Mouse (Mus musculus) heart, embryonic 11.5 days (tissue): Measurements from ENCODE around the gene Emc9. TPM values are rescaled to one million over a fixed set of nuclear protein-coding genes. Genes with fewer than 3 reads are reported as not detected.
A peak's percentile ranks its signal among the peaks of the same experiment; 100 is the strongest.

Experiments
- ATAC-seq: fragments of 200-750 bp; cut with Nextera tagmentation; replicated peaks from 2 replicates; pipeline ENCODE4 v1.8.0; 2017; ENCODE audit warnings: moderate library complexity; ENCODE audit not compliant: insufficient number of reproducible peaks, low FRiP score, low TSS enrichment
- H3K27ac ChIP-seq: fragments of 300-500 bp; sonication (generic); 2 replicates; pipeline ENCODE4 v1.5.1; 2014; ENCODE audit warnings: mild to moderate bottlenecking, low read depth, low read length
- H3K27me3 ChIP-seq: fragments of 300-500 bp; sonication (generic); 2 replicates; pipeline ENCODE4 v1.6.1; 2014; ENCODE audit warnings: mild to moderate bottlenecking, low read length, mixed read lengths; ENCODE audit not compliant: control insufficient read depth, insufficient read depth
- H3K36me3 ChIP-seq: fragments of 300-500 bp; sonication (generic); 2 replicates; pipeline ENCODE4 v1.6.1; 2014; ENCODE audit warnings: mild to moderate bottlenecking, low read length, moderate library complexity, mixed read lengths; ENCODE audit not compliant: control insufficient read depth, insufficient read depth
- H3K4me1 ChIP-seq: fragments of 300-500 bp; sonication (generic); 2 replicates; pipeline ENCODE4 v1.6.1; 2014; ENCODE audit warnings: low read length; ENCODE audit not compliant: control insufficient read depth, insufficient read depth
- H3K4me2 ChIP-seq: fragments of 300-500 bp; sonication (generic); 2 replicates; pipeline ENCODE4 v1.6.1; 2014; ENCODE audit warnings: mild to moderate bottlenecking, moderate library complexity
- H3K4me3 ChIP-seq: fragments of 300-500 bp; sonication (generic); 2 replicates; pipeline ENCODE4 v1.5.1; 2014; ENCODE audit warnings: low read depth, low read length
- H3K9ac ChIP-seq: fragments of 300-500 bp; sonication (generic); 2 replicates; pipeline ENCODE4 v1.6.1; 2014; ENCODE audit warnings: mild to moderate bottlenecking, low read depth, low read length, moderate library complexity
- H3K9me3 ChIP-seq: fragments of 300-500 bp; sonication (generic); replicated peaks from 2 replicates; pipeline ENCODE4 v1.6.1; 2016; ENCODE audit warnings: low read length; ENCODE audit not compliant: control insufficient read depth
- WGBS: fragments of 180-500 bp; shearing (Covaris S2); extraction: QIAGEN DNeasy Blood & Tissue Kit; methylation state at CpG from one replicate; pipeline ENCODE4 v1.1.7; 2014; ENCODE audit not compliant: insufficient replicate concordance; 5-methylcytosine and 5-hydroxymethylcytosine counted together
- polyA plus RNA-seq: library from polyadenylated mRNA; unstranded; fragments of >200 nt; fragmentation: Nextera tagmentation; extraction: Ambion mirVana; gene quantifications from 2 replicates; pipeline ENCODE4 v1.2.1, GENCODE M21; 2014

Emc9 gene
- polyA plus RNA-seq = 18.7 and 20.0 TPM in 2 replicates

DNA sequence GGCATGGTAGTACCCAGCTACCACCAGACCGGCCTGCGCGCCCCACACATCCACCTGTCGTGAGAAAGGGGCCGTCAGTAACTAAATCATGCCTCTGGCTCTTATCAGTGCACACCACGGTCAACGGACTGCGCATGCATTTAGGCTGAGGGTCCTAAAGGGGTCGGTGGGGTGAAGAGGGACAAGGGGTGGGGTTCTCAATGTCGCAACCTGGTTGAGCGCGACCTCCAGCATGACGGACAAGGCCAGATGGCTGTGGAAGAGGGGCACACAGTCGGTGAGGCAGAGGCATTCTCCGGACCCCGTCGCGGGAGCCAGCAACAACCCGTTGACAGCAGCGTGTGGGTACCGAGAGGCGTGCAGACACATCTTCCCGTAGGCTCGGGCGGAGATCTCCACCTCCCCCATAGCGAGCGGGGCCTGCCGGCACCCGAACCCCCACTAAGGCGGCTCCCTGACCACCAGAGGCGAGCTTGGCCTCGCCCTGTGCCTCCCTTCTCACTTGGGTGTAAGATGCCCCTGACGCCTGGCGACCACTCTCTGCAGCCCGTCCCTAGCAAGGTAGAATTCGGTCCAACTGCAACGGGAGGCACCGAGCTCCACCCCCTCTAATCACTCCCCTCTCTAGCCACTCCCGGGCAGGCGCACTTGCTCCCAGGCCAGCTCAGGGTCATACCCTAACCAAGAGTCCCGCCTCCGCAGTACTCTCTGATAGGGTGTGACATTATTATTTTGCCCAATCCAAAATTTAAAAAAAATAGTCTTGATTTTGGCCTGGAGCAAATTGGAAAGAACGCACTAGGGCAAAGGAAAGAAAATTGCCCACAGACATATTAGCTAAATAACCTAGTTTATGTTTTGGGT lies at the start of gene Emc9:
Gene Emc9, minus strand, starts transcription at position 601 of the 864 bp plus-strand sequence.
- Histone ChIP-seq H3K27me3 (no peaks in the 10 kb centered on the region), H3K9me3 (no peaks in the 10 kb centered on the region), H3K9ac (peak within 1 kb of the TSS; percentile 74), H3K4me3 (peak within 1 kb of the TSS; percentile 51), H3K36me3 (peaks cover 9% of the 10 kb centered on the region; the same call in 1 of the 2 replicates), H3K27ac (peak within 1 kb of the TSS; percentile 64), H3K4me1 (peaks cover 12% of the 10 kb centered on the region), H3K4me2 (peak within 1 kb of the TSS; percentile 75)
- WGBS = 3% methylated on average over 43 of the region's 43 CpGs
- ATAC-seq = peak; percentile 86

DNA sequence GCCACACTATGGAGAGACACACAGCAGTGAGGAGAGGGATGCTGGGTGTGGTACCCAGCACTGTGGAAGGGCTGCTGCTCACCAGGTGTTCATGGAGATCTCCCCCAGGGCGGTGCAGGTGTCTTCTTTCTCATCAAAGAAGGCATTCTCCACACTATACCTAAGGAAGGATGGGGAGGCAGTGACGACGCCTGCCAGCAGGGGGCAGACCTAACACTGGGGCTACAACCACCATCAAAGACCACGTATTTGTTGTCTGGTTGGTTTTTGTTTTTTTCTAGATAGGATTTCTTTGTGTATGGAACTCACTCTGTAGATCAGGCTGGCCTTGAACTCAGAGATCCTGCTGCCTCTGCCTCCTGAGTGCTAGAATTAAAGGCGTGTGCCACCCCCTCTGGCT lies 44.2 kb upstream of the Emc9 start:
- H3K4me1 ChIP-seq = 0 out of 2 replicates have a peak, but pooled peaks cover 4% of the 10 kb centered on the region
- no peak for ATAC-seq
- no peak overlapping the region for H3K4me2 ChIP-seq
- H3K27me3 ChIP-seq = no peaks in the 10 kb centered on the region
- no peak overlapping the region for H3K9ac ChIP-seq
- H3K27ac ChIP-seq = no peak overlapping the region
- H3K4me3 ChIP-seq = no peak overlapping the region
- H3K36me3 ChIP-seq = peaks cover 58% of the 10 kb centered on the region
- H3K9me3 ChIP-seq = no peaks in the 10 kb centered on the region
- 52% methylated on average over 5 of the region's 5 CpGs for WGBS

DNA sequence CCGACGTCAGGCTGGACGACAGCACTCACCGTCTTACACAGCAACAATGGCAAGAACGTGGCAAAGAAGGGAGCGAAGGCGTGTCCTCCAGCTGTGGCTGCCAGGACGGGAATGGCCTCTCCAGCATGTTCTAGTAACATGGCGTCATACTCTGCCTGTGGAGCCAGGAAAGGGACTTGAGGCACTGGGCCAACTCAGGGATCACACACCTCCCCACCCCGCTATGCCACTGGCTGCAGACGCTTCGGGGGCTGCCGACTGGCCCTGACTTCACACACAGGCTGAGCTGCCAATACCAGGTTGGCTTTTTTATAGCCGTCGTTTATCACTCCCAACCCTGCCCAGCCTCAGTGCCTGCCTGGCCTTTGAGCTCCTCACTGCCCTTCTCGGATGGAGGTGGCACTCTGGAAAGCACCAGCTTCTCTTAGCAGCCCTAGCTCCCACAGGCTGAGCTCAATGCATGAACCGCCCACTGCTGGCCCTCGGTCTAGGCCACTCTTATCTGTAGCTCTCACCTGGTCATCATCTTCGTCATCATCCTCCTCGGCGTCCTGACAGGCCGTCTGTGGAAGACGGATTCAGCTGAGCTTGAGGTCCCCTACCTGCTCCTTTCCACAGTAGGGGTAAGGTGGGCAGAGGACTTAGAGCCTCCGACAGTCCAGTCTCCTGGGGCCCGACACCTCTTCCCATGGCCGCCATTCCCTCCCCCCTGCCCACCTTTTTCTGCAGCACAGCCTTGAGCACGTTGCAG lies 43.1 kb upstream of the Emc9 start:
- H3K36me3 ChIP-seq = peaks cover 51% of the 10 kb centered on the region
- H3K4me2 ChIP-seq = no peak overlapping the region
- 0 out of 2 replicates have a peak, but pooled peaks cover 4% of the 10 kb centered on the region for H3K4me1 ChIP-seq
- ATAC-seq = no peak
- H3K27ac ChIP-seq = no peak overlapping the region
- no peaks in the 10 kb centered on the region for H3K27me3 ChIP-seq
- H3K9me3 ChIP-seq = no peaks in the 10 kb centered on the region
- no peak overlapping the region for H3K9ac ChIP-seq
- no peak overlapping the region for H3K4me3 ChIP-seq
- 90% methylated on average over 27 of the region's 27 CpGs for WGBS

DNA sequence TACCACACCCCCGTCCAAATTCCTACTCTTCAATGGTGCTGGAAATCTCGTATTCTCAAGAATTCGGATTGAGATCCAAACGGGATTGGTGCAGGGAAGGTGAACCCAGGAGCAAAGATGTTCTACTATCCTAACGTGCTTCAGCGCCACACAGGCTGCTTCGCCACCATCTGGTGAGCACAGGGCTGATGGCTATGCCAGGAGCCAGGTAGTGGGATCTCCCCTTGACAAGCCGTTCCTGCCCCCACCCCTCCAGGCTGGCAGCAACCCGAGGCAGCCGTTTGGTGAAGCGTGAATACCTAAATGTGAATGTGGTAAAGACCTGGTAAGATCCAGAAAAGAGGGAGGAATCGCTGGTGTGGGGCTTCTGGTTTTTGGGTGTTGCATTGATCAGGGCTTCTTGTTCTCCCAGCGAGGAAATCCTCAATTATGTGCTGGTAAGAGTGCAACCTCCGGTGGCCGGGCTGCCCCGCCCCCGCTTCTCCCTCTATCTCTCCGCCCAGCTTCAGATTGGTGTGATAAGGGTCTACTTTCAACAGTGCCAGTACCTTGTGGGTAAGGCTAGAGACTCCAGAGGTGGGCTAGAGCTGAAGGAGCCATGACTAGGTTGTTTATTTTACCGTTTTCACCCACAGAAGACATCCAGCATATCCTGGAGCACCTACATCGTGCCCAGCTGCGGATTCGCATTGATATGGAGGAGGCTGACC lies 33.5 kb upstream of the Emc9 start:
- Histone ChIP-seq H3K4me3 (peak overlapping the region; percentile 35), H3K4me1 (peaks cover 14% of the 10 kb centered on the region; the same call in 1 of the 2 replicates), H3K27me3 (no peaks in the 10 kb centered on the region), H3K27ac (no peak overlapping the region), H3K36me3 (no peaks in the 10 kb centered on the region), H3K4me2 (peak overlapping the region; percentile 57), H3K9ac (peak overlapping the region; percentile 56; the same call in 1 of the 2 replicates), H3K9me3 (no peaks in the 10 kb centered on the region)
- 33% methylated on average over 22 of the region's 22 CpGs for WGBS
- ATAC-seq = no peak

DNA sequence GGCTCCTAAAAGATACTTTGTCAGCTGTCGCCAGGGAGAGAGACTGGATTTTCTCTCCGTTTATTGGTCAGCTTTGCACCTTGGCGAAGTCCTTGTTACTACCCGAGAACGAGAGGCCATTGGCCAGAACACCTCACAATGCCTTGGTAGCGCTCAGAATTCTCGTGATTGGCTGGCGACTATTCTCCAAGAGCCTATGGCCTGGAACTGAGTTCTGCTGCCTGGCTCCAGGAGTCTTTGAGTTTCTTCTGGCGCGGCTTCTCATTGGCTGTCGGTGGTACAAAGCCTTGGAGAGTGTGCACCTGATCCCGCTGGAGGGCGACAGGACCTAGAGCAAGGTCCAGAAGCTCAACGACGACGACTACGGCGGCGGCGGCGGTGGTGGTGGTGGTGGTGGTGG lies 32.7 kb upstream of the Emc9 start, which contains the start of gene Rec8:
Gene Rec8, plus strand, starts transcription at position 216 of the 400 bp plus-strand sequence.
- 9% methylated on average over 21 of the region's 21 CpGs for WGBS
- no peak within 1 kb of the TSS for H3K27ac ChIP-seq
- H3K4me1 ChIP-seq = peaks cover 14% of the 10 kb centered on the region; the same call in 1 of the 2 replicates
- no peaks in the 10 kb centered on the region for H3K27me3 ChIP-seq
- no peaks in the 10 kb centered on the region for H3K36me3 ChIP-seq
- H3K4me2 ChIP-seq = peak within 1 kb of the TSS; percentile 57
- H3K4me3 ChIP-seq = peak within 1 kb of the TSS; percentile 35
- ATAC-seq = peak; percentile 71
- H3K9me3 ChIP-seq = no peaks in the 10 kb centered on the region
- H3K9ac ChIP-seq = peak within 1 kb of the TSS; percentile 56; the same call in 1 of the 2 replicates

DNA sequence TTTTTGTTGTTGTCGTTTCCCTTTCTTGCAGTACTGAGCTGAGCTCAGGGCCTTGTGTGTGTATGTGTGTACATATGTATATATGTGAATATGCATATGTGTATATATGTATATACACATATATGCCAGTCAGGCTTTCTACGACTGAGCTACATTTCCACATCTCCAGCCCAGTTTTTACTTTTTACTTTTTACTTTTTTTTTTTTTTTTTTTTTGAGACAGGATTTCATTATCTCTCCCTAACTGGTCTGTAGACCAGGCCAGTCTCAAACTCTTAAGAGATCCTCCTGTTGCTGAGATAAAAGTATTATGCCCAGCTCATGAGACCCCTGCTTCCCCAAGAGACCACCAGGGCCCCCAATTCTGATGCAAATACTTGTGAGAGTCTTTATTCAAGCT lies 31.7 kb upstream of the Emc9 start:
- Histone ChIP-seq H3K9me3 (no peaks in the 10 kb centered on the region), H3K9ac (no peak overlapping the region), H3K27me3 (no peaks in the 10 kb centered on the region), H3K36me3 (no peaks in the 10 kb centered on the region), H3K4me2 (no peak overlapping the region), H3K27ac (no peak overlapping the region), H3K4me3 (no peak overlapping the region), H3K4me1 (peaks cover 17% of the 10 kb centered on the region; the same call in 1 of the 2 replicates)
- ATAC-seq = no peak
- 77% methylated on average over 2 of the region's 2 CpGs for WGBS

DNA sequence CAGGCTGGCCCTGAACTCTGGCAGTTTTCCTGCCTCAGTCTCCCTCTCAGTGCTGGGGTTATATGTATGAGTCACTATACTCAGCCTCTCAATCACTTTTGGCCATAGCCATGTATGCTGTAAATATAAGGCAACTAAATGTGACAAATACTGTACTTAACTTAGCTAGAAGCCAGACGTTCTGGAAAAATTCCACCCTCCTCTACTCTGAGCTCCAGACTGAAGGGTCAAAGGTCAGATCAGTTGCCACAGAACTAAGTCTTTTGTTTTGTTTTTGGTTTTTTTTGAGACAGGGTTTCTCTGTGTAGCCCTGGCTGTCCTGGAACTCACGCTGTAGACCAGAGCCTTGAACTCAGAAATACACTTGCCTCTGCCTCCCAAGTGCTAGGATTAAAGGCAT lies 30.8 kb upstream of the Emc9 start:
- Histone ChIP-seq H3K9ac (no peak overlapping the region), H3K27me3 (no peaks in the 10 kb centered on the region), H3K4me3 (no peak overlapping the region), H3K27ac (no peak overlapping the region), H3K36me3 (no peaks in the 10 kb centered on the region), H3K4me1 (peaks cover 17% of the 10 kb centered on the region; the same call in 1 of the 2 replicates), H3K9me3 (no peaks in the 10 kb centered on the region), H3K4me2 (no peak overlapping the region)
- ATAC-seq = no peak
- 52% methylated on average over 2 of the region's 2 CpGs for WGBS

DNA sequence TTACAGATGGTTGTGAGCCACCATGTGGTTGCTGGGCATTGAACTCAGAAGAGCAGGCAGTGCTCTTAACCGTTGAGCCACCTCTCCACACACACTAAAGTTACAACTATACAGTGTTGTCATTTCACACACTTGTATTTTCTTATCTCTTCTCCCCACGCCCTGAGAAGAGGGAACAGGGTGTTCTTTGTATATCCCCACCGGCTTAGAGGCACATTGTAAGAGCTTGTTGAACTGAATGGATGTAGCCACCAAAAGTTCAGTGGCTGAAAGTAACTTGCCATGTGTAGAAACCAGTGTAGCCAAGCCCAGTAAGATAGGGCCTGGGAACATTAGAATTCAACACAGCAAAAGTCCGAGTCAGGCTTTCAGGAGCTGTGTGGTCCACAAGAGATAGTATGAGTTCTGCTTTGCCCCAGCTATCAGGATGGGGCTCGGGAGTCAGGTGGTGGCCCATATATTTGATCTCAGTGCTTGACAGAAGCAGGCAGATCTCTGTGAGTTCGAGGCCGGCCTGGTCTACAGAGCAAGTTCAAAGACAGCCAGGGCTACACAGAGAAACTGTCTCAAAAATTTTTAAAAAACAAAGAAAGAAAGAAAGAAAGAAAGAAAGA lies 29.6 kb upstream of the Emc9 start:
- Histone ChIP-seq H3K27me3 (no peaks in the 10 kb centered on the region), H3K36me3 (no peaks in the 10 kb centered on the region), H3K27ac (no peak overlapping the region), H3K4me3 (no peak overlapping the region), H3K4me2 (no peak overlapping the region), H3K9me3 (no peaks in the 10 kb centered on the region), H3K9ac (no peak overlapping the region), H3K4me1 (peaks cover 17% of the 10 kb centered on the region; the same call in 1 of the 2 replicates)
- ATAC-seq = no peak
- whole genome bisulfite sequencing = 63% methylated on average over 7 of the region's 7 CpGs
